Mouse (Mus musculus) CH12.LX (cell line): ENCODE results near the gene Cfap74. TPM values are rescaled to one million over a fixed set of nuclear protein-coding genes. Genes with fewer than 3 reads are reported as not detected.

ENCODE experiments used
- polyA plus RNA-seq: library from polyadenylated mRNA; unstranded; fragments of >175 nt; gene quantifications from 2 replicates; pipeline ENCODE4 v1.2.1, GENCODE M21; 2012; ENCODE audit warnings: low read depth; ENCODE audit not compliant: insufficient read length
- total RNA-seq, 2 experiments: library from RNA; depleted of rRNA; stranded (reverse); fragments of 300-350 nt in 1 of 2; fragments of >200 nt in 1 of 2; gene quantifications; 2 replicates each; pipeline ENCODE4 v1.2.3; 2012 to 2014

Cfap74 gene
- total and polyA plus RNA-seq, 3 experiments, result 4.7 to 8.5 (median 5.2) TPM

Other genes with a start within 250 kb of the Cfap74 start
- gene Ski, start 186.6 kb upstream of the Cfap74 start, total RNA-seq (2012; rRNA removed), result 9.9 and 10.1 TPM in 2 replicates
- 3.3 and 4.1 TPM in 2 replicates for gene Ski, start 186.6 kb upstream of the Cfap74 start, total RNA-seq (2014; rRNA removed)
- gene Ski, start 186.6 kb upstream of the Cfap74 start, polyA plus RNA-seq, result 14.1 and 17.9 TPM in 2 replicates
- gene Faap20, start 159.4 kb upstream of the Cfap74 start, total RNA-seq (2012; rRNA removed), result 42.1 and 45.0 TPM in 2 replicates
- 24.1 and 31.0 TPM in 2 replicates for gene Faap20, start 159.4 kb upstream of the Cfap74 start, total RNA-seq (2014; rRNA removed)
- 35.7 and 36.4 TPM in 2 replicates for gene Faap20, start 159.4 kb upstream of the Cfap74 start, polyA plus RNA-seq
- 8.4 and 11.8 TPM in 2 replicates for gene Prkcz, start 47.8 kb upstream of the Cfap74 start, total RNA-seq (2012; rRNA removed)
- gene Prkcz, start 47.8 kb upstream of the Cfap74 start, total RNA-seq (2014; rRNA removed), result 0.16 TPM in 1 of 2 replicates, not detected in the other
- 1.6 and 2.5 TPM in 2 replicates for gene Prkcz, start 47.8 kb upstream of the Cfap74 start, polyA plus RNA-seq
- 0.08 and 0.13 TPM in 2 replicates for gene Gabrd, start 11.1 kb upstream of the Cfap74 start, total RNA-seq (2012; rRNA removed)
- not detected in 2 replicates for gene Gabrd, start 11.1 kb upstream of the Cfap74 start, total RNA-seq (2014; rRNA removed)
- not detected in 2 replicates for gene Gabrd, start 11.1 kb upstream of the Cfap74 start, polyA plus RNA-seq
- gene Tmem52, start 59.9 kb downstream of the Cfap74 start, total RNA-seq (2012; rRNA removed), result 0.13 and 0.59 TPM in 2 replicates
- gene Tmem52, start 59.9 kb downstream of the Cfap74 start, total RNA-seq (2014; rRNA removed), result not detected in 2 replicates
- gene Tmem52, start 59.9 kb downstream of the Cfap74 start, polyA plus RNA-seq, result 0.34 TPM in 1 of 2 replicates, not detected in the other
- gene Gnb1, start 82.2 kb downstream of the Cfap74 start, total RNA-seq (2012; rRNA removed), result 106 and 134 TPM in 2 replicates
- gene Gnb1, start 82.2 kb downstream of the Cfap74 start, total RNA-seq (2014; rRNA removed), result 72.8 and 88.0 TPM in 2 replicates
- 407 and 450 TPM in 2 replicates for gene Gnb1, start 82.2 kb downstream of the Cfap74 start, polyA plus RNA-seq
- gene Nadk, start 153.2 kb downstream of the Cfap74 start, total RNA-seq (2012; rRNA removed), result 138 and 162 TPM in 2 replicates
- 193 and 204 TPM in 2 replicates for gene Nadk, start 153.2 kb downstream of the Cfap74 start, total RNA-seq (2014; rRNA removed)
- 199 and 212 TPM in 2 replicates for gene Nadk, start 153.2 kb downstream of the Cfap74 start, polyA plus RNA-seq
- 14.2 and 14.6 TPM in 2 replicates for gene Slc35e2, start 192.2 kb downstream of the Cfap74 start, total RNA-seq (2012; rRNA removed)
- gene Slc35e2, start 192.2 kb downstream of the Cfap74 start, total RNA-seq (2014; rRNA removed), result 9.9 and 10.4 TPM in 2 replicates
- gene Slc35e2, start 192.2 kb downstream of the Cfap74 start, polyA plus RNA-seq, result 6.2 and 8.2 TPM in 2 replicates
- gene Cdk11b, start 215.7 kb downstream of the Cfap74 start, total RNA-seq (2012; rRNA removed), result 26.6 and 32.5 TPM in 2 replicates
- gene Cdk11b, start 215.7 kb downstream of the Cfap74 start, total RNA-seq (2014; rRNA removed), result 13.0 and 15.6 TPM in 2 replicates
- gene Cdk11b, start 215.7 kb downstream of the Cfap74 start, polyA plus RNA-seq, result 82.0 and 106 TPM in 2 replicates
- gene Gm10563, start 236.2 kb downstream of the Cfap74 start, total RNA-seq (2012; rRNA removed), result not detected in 2 replicates
- not detected in 2 replicates for gene Gm10563, start 236.2 kb downstream of the Cfap74 start, total RNA-seq (2014; rRNA removed)
- not detected in 2 replicates for gene Gm10563, start 236.2 kb downstream of the Cfap74 start, polyA plus RNA-seq
- gene Mmp23, start 244.2 kb downstream of the Cfap74 start, total RNA-seq (2012; rRNA removed), result 3.3 and 7.9 TPM in 2 replicates
- gene Mmp23, start 244.2 kb downstream of the Cfap74 start, total RNA-seq (2014; rRNA removed), result 0.74 and 1.1 TPM in 2 replicates
- gene Mmp23, start 244.2 kb downstream of the Cfap74 start, polyA plus RNA-seq, result 0.95 and 2.0 TPM in 2 replicates